42 mouse cellular contexts compared by ENCODE assay signal in the genomic region with DNA sequence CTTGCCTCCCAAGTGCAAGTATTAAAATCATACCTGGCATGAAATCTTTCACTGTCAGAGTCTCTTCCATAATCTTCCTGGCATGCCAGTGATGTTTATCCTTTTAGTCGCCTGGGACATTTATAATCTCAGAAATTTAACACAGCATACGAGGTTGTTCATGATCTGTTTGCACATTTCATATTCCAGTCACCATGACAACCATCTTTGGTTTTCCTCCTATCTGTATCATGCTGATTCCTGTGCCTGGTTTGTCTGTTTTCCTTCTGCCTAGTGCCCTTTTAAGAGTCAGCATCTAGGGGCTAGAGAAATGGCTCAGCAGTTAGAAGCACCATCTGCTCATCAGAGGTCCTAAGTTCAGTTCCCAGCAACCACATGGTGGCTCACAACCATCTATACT. TPM values are rescaled to one million over a fixed set of nuclear protein-coding genes. Genes with fewer than 3 reads are reported as not detected.
"Had no signal": no experiment of that assay in that cellular context is flagged by ENCODE, and none has a peak within 500 bp of the region (broad histone marks: within the 10 kb centered on the region; RNA-seq: fewer than 3 reads in every experiment).

No protein-coding gene starts in this region.

- DNase-seq: gastrocnemius, postnatal 14 days; gastrocnemius, postnatal 36 days; heart, adult 11 months; heart, postnatal 10 days; heart, postnatal 4 days; kidney, adult 18-20 months; kidney, adult 8-10 months; kidney, postnatal 10 days; kidney, postnatal 25 days; kidney, postnatal 4 days; liver; liver, embryonic 13.5 days; liver, postnatal 0 days had no signal

- H3K4me3 ChIP-seq: heart, embryonic 10.5 days; heart, embryonic 12.5 days; hindbrain, embryonic 10.5 days; hindbrain, embryonic 12.5 days; intestine, embryonic 15.5 days; left cerebral cortex, adult 2 months; limb, embryonic 10.5 days; limb, embryonic 12.5 days; liver, embryonic 13.5 days; liver, embryonic 15.5 days had no signal

- H3K27ac ChIP-seq: heart, embryonic 10.5 days; hindbrain, embryonic 10.5 days; hindbrain, embryonic 12.5 days; hindbrain, embryonic 14.5 days; intestine, embryonic 15.5 days; left cerebral cortex, adult 2 months; limb, embryonic 10.5 days; limb, embryonic 12.5 days; liver, embryonic 13.5 days; liver, embryonic 15.5 days had no signal

RNA-seq across cellular contexts. Expression of gene Calhm1, which starts 25.4 kb away (rescaled TPM):
- total RNA-seq: gastrocnemius, adult 18-20 months; gastrocnemius, adult 8-10 months; gastrocnemius, postnatal 14 days; gastrocnemius, postnatal 36 days; heart, adult 8-10 months; heart, postnatal 10 days; heart, postnatal 25 days; heart, postnatal 4 days; layer of hippocampus, adult 8-10 months; layer of hippocampus, postnatal 10 days; layer of hippocampus, postnatal 25 days; left cerebral cortex, adult 2 months; left cerebral cortex, postnatal 14 days; left cerebral cortex, postnatal 36 days had no signal
- polyA plus RNA-seq: gonadal fat pad, adult 2 months; heart, embryonic 10.5 days; heart, embryonic 12.5 days; heart, embryonic 14.5 days; heart, embryonic 16.5 days; hindbrain, embryonic 10.5 days; hindbrain, embryonic 12.5 days; hindbrain, embryonic 14.5 days; hindbrain, embryonic 16.5 days; inflammation-experienced regulatory T-cells, adult 6 months; intestine, embryonic 15.5 days; intestine, postnatal 0 days; kidney, embryonic 14.5 days; kidney, embryonic 16.5 days; limb, embryonic 10.5 days; limb, embryonic 12.5 days; limb, embryonic 14.5 days; liver, embryonic 11.5 days; liver, embryonic 13.5 days; liver, embryonic 15.5 days; liver, postnatal 0 days had no signal

RNA-seq across cellular contexts. Expression of gene Calhm3, which starts 38.9 kb away (rescaled TPM):
- total RNA-seq: gastrocnemius, adult 18-20 months; gastrocnemius, adult 8-10 months; gastrocnemius, postnatal 14 days; gastrocnemius, postnatal 36 days; heart, adult 8-10 months; heart, postnatal 10 days; heart, postnatal 25 days; heart, postnatal 4 days; layer of hippocampus, adult 8-10 months; layer of hippocampus, postnatal 10 days; layer of hippocampus, postnatal 25 days; left cerebral cortex, adult 2 months; left cerebral cortex, postnatal 14 days; left cerebral cortex, postnatal 36 days had no signal
- polyA plus RNA-seq: gonadal fat pad, adult 2 months; heart, embryonic 10.5 days; heart, embryonic 12.5 days; heart, embryonic 14.5 days; heart, embryonic 16.5 days; hindbrain, embryonic 10.5 days; hindbrain, embryonic 12.5 days; hindbrain, embryonic 14.5 days; hindbrain, embryonic 16.5 days; inflammation-experienced regulatory T-cells, adult 6 months; kidney, embryonic 14.5 days; kidney, embryonic 16.5 days; limb, embryonic 10.5 days; limb, embryonic 12.5 days; limb, embryonic 14.5 days; liver, embryonic 11.5 days; liver, embryonic 13.5 days; liver, embryonic 15.5 days; liver, postnatal 0 days had no signal
